Mouse (Mus musculus) lung, postnatal 25 days (tissue): ENCODE data around the gene Rbm46.

Experiments
- DNase-seq: peaks from one replicate; pipeline ENCODE4 v3.0.0; 2022; ENCODE audit warnings: low spot score

Rbm46 gene

DNA sequence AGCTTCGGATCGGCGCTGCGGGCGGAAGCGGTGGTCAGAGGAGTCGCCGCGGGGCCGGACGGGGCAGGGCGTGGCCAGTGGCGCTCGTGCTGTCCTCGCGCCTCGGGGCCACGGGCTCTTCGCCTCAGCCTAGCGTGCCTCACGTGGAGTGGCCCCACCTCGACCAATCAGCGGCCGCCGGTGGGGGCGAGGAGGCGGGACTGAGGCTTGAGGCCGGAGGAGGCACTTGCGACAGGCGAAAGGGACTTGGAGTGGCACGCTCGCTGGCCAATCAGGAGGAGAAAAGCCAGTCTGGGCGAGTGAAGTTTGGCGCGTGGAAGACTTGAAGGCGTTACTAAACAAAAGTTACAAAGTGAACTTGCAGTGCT is at the start of gene Rbm46:
TSS of gene Rbm46 (minus strand) at position 112 of the 368 bp plus-strand sequence.
- DNase-seq, result peak; percentile 74

DNA sequence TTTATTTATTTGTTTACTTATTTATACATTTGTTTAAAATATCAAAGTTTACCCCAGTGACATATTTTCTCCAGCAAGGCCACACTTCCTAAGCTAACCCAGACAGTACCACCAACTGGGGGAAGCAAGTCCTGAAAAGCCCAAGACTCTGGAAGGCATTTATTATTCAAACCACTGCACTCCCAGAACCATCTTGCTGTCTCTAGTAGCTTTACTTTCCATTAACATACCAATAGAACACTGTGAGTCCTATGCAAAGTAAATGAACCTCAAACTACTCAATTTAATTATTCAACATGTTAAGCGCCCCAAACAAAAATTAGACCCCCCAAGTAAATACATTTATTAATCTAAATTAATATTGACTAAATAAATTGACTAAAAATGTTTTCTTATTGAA is 39.3 kb upstream of the Rbm46 start:
- no peak for DNase-seq

GRCm38 (mm10) chr3:82908671-82909070 is 32.4 kb upstream of the Rbm46 start:
- no peak for DNase-seq

- DNase-seq, result no peak
Observed at GRCm38 (mm10) chr3:82904211-82904908, 28.1 kb upstream of the Rbm46 start.

GRCm38 (mm10) chr3:82903613-82904205 is 27.4 kb upstream of the Rbm46 start, which contains the start of gene Lrat:
Gene Lrat, minus strand, starts transcription at chr3:82903973.
- peak; percentile 35 for DNase-seq

- no peak for DNase-seq
Observed at GRCm38 (mm10) chr3:82902757-82903612, 26.7 kb upstream of the Rbm46 start.

GRCm38 (mm10) chr3:82888842-82889241 is 12.6 kb upstream of the Rbm46 start:
- DNase-seq, result no peak

- DNase-seq, result peak; percentile 46
Observed at GRCm38 (mm10) chr3:82877258-82877657, 975 bp upstream of the Rbm46 start.

DNA sequence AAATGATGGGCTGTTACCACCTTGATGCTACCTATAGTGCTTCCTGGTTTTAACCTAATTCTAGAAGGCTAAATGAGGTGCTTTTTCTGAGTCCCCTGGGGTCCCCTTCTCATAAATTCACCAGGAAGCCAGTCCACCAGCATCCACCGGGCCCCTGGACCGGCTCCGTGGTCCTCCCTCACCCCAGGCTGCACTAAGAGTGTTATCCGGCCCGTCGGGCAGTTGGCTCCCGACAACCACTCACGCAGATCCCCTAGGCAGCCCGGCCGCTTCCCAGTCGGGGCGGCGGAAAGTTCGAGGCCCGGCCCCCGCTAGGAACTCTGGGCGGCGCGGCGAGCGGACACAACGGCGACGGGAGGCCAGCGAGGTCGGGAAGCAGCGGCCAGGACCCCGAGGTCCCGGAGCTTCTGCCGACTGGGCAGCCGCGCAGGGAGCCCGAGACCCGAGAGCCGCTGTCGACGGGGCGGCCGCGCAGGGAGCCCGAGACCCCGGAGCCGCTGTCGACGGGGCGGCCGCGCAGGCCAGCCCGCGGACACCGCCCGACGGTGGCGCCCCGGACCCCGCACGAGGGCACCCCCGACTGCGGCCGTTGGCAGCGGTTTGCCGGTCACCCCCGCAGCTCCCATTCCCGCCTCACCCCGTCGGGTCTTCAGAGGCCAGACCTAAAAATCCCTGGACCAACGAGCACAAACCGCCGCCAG is 462 bp downstream of the Rbm46 start:
- no peak for DNase-seq

- no peak for DNase-seq
Observed at GRCm38 (mm10) chr3:82857414-82858077, 18.7 kb downstream of the Rbm46 start.

DNA sequence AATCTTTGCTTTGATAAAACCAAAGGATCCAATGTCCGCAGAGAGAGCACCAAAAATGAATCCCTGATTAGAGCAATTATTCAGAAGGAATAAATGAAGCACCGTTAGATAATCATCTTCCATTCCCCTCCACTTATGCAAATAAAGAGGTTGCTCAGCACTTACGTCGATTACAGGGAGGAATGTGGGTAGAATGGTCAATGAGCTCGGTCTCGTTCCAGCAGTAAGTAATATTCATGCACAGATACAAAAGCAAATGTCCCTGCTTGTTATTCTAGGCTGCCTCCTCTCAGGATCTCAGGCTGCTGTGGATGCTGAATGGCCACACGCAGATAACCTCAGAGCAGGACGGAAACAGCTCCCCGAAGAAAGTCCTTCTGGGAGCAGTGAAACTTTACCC is 51.1 kb downstream of the Rbm46 start:
- no peak for DNase-seq

GRCm38 (mm10) chr3:82811851-82812250 is 64.4 kb downstream of the Rbm46 start:
- DNase-seq, result no peak

- DNase-seq, result no peak
Observed at GRCm38 (mm10) chr3:82810334-82811120, 65.8 kb downstream of the Rbm46 start.

- no peak for DNase-seq
Observed at GRCm38 (mm10) chr3:82809769-82810168, 66.5 kb downstream of the Rbm46 start.

GRCm38 (mm10) chr3:82808323-82808911 is 67.9 kb downstream of the Rbm46 start:
- DNase-seq, result no peak

DNA sequence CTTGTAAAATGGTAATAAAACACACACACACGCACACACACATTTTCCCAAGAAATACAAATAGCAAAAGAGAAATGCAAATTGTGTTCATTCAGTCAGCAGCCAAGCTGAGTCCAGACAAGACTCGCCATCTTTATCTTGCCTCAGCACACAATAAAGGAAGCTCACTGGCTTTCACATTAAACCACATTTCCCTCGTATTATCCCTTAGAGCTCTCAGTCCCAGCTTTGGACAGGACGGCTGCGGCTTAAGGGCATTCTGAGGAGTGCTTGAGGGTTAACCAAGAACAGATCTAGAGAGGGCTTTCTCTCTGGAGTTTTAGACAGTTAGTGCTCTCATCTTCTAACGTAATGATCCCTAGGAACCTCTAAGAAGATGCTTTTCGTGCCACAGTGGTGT is 71.0 kb downstream of the Rbm46 start:
- no peak for DNase-seq

GRCm38 (mm10) chr3:82800470-82800843 is 75.8 kb downstream of the Rbm46 start:
- DNase-seq, result no peak

DNA sequence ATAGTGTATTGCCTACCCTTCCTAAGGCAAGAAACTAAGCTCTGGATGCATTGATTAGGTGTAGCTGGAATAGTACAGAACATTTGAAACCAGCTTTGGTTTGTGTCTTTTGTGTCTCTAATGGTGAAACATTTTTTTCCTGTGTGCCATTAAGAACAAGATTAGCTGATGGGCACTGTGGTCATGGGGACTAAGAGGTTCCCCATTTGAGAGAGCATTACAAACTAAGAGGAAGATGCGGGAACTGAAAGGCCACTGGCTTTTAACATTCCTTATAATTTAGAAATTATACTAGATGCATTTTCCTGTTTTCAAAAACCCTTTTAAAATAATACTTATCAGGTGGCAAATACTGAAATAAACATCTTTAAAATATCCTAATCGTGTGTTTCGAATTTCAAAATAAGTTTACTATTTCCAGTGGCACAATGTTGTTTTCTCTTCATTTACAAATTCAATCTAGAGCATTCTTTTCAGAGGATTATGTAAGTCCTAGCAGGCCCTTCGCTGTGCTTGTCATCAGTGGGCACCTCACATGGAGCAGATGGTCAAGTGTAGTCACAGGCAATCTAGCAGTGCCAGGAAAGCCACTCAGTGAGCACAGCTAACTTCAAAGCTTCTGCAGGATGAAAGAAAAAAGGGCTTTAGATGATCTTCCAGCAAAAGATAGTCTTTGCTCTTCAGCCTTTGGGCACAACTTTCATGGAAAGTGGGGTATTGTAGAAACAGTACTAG is 76.4 kb downstream of the Rbm46 start:
- DNase-seq, result no peak

GRCm38 (mm10) chr3:82793656-82794055 is 82.6 kb downstream of the Rbm46 start:
- DNase-seq, result no peak

DNA sequence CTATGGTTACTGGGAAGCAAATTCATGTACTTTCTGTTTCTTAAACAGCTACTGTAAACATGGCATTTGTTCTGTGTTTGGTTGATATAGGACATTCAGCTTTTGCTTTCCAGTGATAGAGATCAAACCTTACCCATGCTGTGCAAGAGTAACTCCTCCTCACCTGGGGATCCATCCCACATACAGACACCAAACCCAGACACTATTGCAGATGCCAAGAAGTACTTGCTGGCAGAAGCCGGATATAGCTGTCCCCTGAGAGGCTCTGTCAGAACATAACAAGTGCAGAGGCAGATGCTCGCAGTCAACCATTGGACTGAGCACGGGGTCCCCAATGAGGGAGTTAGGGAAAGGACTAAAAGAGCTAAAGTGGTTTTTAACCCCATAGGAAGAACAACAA is 84.6 kb downstream of the Rbm46 start:
- DNase-seq, result no peak
